Mouse (Mus musculus) cortical plate, adult 2 months (tissue): Measurements from ENCODE around the gene Papss2.

Source experiments
- CTCF ChIP-seq: fragments of 200-500 bp; IDR thresholded peaks from 2 replicates; pipeline ENCODE4 v1.5.1; 2011; ENCODE audit warnings: mild to moderate bottlenecking, control low read depth, low read length; ENCODE audit not compliant: insufficient read depth; ENCODE audit errors: extremely low read depth
- POLR2A ChIP-seq: fragments of 200-500 bp; IDR thresholded peaks from 2 replicates; pipeline ENCODE4 v1.6.1; 2011; ENCODE audit warnings: mild to moderate bottlenecking, low read length, control low read depth; ENCODE audit not compliant: insufficient read depth; ENCODE audit errors: extremely low read depth

DNA sequence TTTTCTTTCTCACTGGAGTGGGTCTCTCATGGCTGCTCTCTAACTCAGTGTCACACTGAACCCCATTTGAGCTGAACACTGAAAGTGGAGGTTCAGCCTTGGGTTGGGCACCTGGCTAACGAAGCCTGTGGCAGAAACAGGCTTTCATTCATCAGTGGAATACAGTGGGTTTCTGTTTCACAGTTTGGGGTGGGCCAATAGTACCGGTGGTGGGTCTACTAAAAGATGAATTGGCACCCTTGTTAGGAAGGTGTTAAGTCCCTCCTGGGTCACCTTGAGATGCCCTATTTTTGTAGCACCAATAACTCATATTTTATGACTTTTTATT, 19.1 kb downstream of the Papss2 start:
- TF ChIP-seq POLR2A (no peak), CTCF (no peak)
